Mouse (Mus musculus) megakaryocyte, embryonic 14.5 days (primary cell): ENCODE data around the gene Snrk. TPM values are rescaled to one million over a fixed set of nuclear protein-coding genes. Genes with fewer than 3 reads are reported as not detected.

Experiments
- H3K27me3 ChIP-seq: replicated peaks from 2 replicates; pipeline ENCODE3; 2012; ENCODE audit warnings: inconsistent platforms
- H3K36me3 ChIP-seq: replicated peaks from 2 replicates; pipeline ENCODE3; 2012; ENCODE audit warnings: low read length, inconsistent platforms, mixed read lengths
- H3K4me1 ChIP-seq: 2 replicates; pipeline ENCODE4 v1.6.1; 2012; ENCODE audit warnings: inconsistent platforms
- H3K4me3 ChIP-seq: replicated peaks from 2 replicates; pipeline ENCODE3; 2012; ENCODE audit warnings: moderate library complexity, mild to moderate bottlenecking, inconsistent platforms
- H3K9me3 ChIP-seq: 2 replicates; pipeline ENCODE4 v1.6.1; 2012; ENCODE audit warnings: inconsistent platforms
- FLI1 ChIP-seq: IDR thresholded peaks from 2 replicates; pipeline ENCODE4 v1.6.1; 2012; ENCODE audit warnings: low read length, inconsistent platforms, mixed read lengths
- GATA1 ChIP-seq: IDR thresholded peaks from 3 replicates; pipeline ENCODE4 v1.6.1; 2012; ENCODE audit warnings: mixed read lengths, low read length, inconsistent platforms, borderline replicate concordance
- polyA plus RNA-seq: library from polyadenylated mRNA; stranded (reverse); fragments of >175 nt; gene quantifications from 2 replicates; pipeline ENCODE4 v1.2.3, GENCODE M21; 2012; ENCODE audit warnings: low replicate concordance; ENCODE audit not compliant: insufficient read depth

Snrk gene
- polyA plus RNA-seq, 1 experiment: 21.0 TPM

GRCm38 (mm10) chr9:122173405-122174233, 56.6 kb downstream of the Snrk start:
- Histone ChIP-seq H3K4me3 (no peak overlapping the region), H3K9me3 (peaks cover 5% of the 10 kb centered on the region; the same call in 1 of the 2 replicates), H3K4me1 (peaks cover 2% of the 10 kb centered on the region; the same call in 1 of the 2 replicates), H3K27me3 (peaks cover 47% of the 10 kb centered on the region), H3K36me3 (peaks cover 12% of the 10 kb centered on the region)
- TF ChIP-seq GATA1 (no peak), FLI1 (no peak)

GRCm38 (mm10) chr9:122174723-122175122, 57.7 kb downstream of the Snrk start:
- no peak for TF ChIP-seq GATA1
- no peak for TF ChIP-seq FLI1
- Histone ChIP-seq H3K4me1 (peaks cover 4% of the 10 kb centered on the region; the same call in 1 of the 2 replicates), H3K4me3 (no peak overlapping the region)

GRCm38 (mm10) chr9:122177256-122178220, 60.5 kb downstream of the Snrk start:
- H3K4me1 ChIP-seq: peaks cover 9% of the 10 kb centered on the region; the same call in 1 of the 2 replicates
- no peaks in the 10 kb centered on the region for H3K36me3 ChIP-seq
- H3K4me3 ChIP-seq: no peak overlapping the region
- peaks cover 7% of the 10 kb centered on the region for H3K9me3 ChIP-seq
- TF ChIP-seq FLI1 (no peak), GATA1 (no peak)
- peaks cover 66% of the 10 kb centered on the region for H3K27me3 ChIP-seq

More at GRCm38 (mm10) chr9:122174723-122175122, 57.7 kb downstream of the Snrk start:
- Histone ChIP-seq H3K36me3 (peaks cover 10% of the 10 kb centered on the region), H3K27me3 (peaks cover 57% of the 10 kb centered on the region), H3K9me3 (peaks cover 5% of the 10 kb centered on the region; the same call in 1 of the 2 replicates)

GRCm38 (mm10) chr9:122178427-122178826, 61.4 kb downstream of the Snrk start:
- TF ChIP-seq GATA1 (no peak), FLI1 (no peak)
- Histone ChIP-seq H3K4me1 (peaks cover 9% of the 10 kb centered on the region; the same call in 1 of the 2 replicates), H3K27me3 (peaks cover 72% of the 10 kb centered on the region), H3K4me3 (no peak overlapping the region), H3K36me3 (no peaks in the 10 kb centered on the region), H3K9me3 (peaks cover 7% of the 10 kb centered on the region)

- TF ChIP-seq GATA1: no peak
- no peak for TF ChIP-seq FLI1
- no peak overlapping the region for H3K4me3 ChIP-seq
- H3K36me3 ChIP-seq: no peaks in the 10 kb centered on the region
- H3K27me3 ChIP-seq: peaks cover 59% of the 10 kb centered on the region
- peaks cover 14% of the 10 kb centered on the region for H3K4me1 ChIP-seq
- H3K9me3 ChIP-seq: peaks cover 7% of the 10 kb centered on the region
Measured at GRCm38 (mm10) chr9:122180105-122180504, 63.0 kb downstream of the Snrk start.

GRCm38 (mm10) chr9:122183074-122183473, 66.0 kb downstream of the Snrk start:
- Histone ChIP-seq H3K36me3 (no peaks in the 10 kb centered on the region), H3K4me3 (no peak overlapping the region), H3K9me3 (peaks cover 7% of the 10 kb centered on the region), H3K4me1 (peaks cover 42% of the 10 kb centered on the region), H3K27me3 (peaks cover 32% of the 10 kb centered on the region)
- TF ChIP-seq GATA1 (no peak), FLI1 (no peak)

GRCm38 (mm10) chr9:122184329-122184728, 67.3 kb downstream of the Snrk start:
- Histone ChIP-seq H3K4me3 (no peak overlapping the region), H3K4me1 (peaks cover 50% of the 10 kb centered on the region), H3K27me3 (peaks cover 20% of the 10 kb centered on the region), H3K9me3 (peaks cover 7% of the 10 kb centered on the region), H3K36me3 (no peaks in the 10 kb centered on the region)
- TF ChIP-seq FLI1: no peak
- no peak for TF ChIP-seq GATA1

- H3K9me3 ChIP-seq: peaks cover 7% of the 10 kb centered on the region
- peaks cover 14% of the 10 kb centered on the region for H3K27me3 ChIP-seq
- no peaks in the 10 kb centered on the region for H3K36me3 ChIP-seq
- TF ChIP-seq GATA1 (no peak), FLI1 (no peak)
- H3K4me3 ChIP-seq: no peak overlapping the region
- H3K4me1 ChIP-seq: peaks cover 53% of the 10 kb centered on the region
Measured at GRCm38 (mm10) chr9:122185061-122185460, 68.0 kb downstream of the Snrk start.

- TF ChIP-seq GATA1 (no peak), FLI1 (no peak)
- H3K9me3 ChIP-seq: peaks cover 6% of the 10 kb centered on the region
- peaks cover 11% of the 10 kb centered on the region for H3K27me3 ChIP-seq
- peaks cover 51% of the 10 kb centered on the region for H3K4me1 ChIP-seq
- no peaks in the 10 kb centered on the region for H3K36me3 ChIP-seq
- H3K4me3 ChIP-seq: no peak overlapping the region
Measured at GRCm38 (mm10) chr9:122185953-122186352, 68.9 kb downstream of the Snrk start.
